Mouse (Mus musculus) MEL (cell line): ENCODE data around the gene Itga8. TPM values are rescaled to one million over a fixed set of nuclear protein-coding genes. Genes with fewer than 3 reads are reported as not detected.

ENCODE experiments used
- DNase-seq: peaks from one replicate; pipeline ENCODE4 v3.0.0; 2011; ENCODE audit warnings: low read depth, low spot score
- H3K27ac ChIP-seq: 2 replicates; pipeline ENCODE4 v1.5.1; 2012; ENCODE audit warnings: low read depth, mild to moderate bottlenecking, control low read depth, low read length, moderate library complexity; ENCODE audit not compliant: control insufficient read depth
- H3K27me3 ChIP-seq, 2 experiments: fragments of 150-350 bp in 1 of 2; sonication (generic) in 1 of 2; 2 replicates each; pipeline ENCODE4 v1.6.1; 2012; ENCODE audit warnings: low read length in 2 of 2, mild to moderate bottlenecking in 2 of 2, improper control_type of control experiment in 1 of 2, moderate library complexity in 1 of 2; ENCODE audit not compliant: insufficient read depth in 2 of 2, control insufficient read depth in 1 of 2
- H3K36me3 ChIP-seq, 2 experiments: 2 replicates each; pipeline ENCODE4 v1.6.1; 2012 to 2014; ENCODE audit warnings: low read length in 2 of 2, improper control_type of control experiment in 1 of 2, inconsistent platforms in 1 of 2, mild to moderate bottlenecking in 1 of 2; ENCODE audit not compliant: insufficient read depth in 2 of 2, control insufficient read depth in 1 of 2
- H3K4me1 ChIP-seq, 2 experiments: fragments of 150-350 bp in 1 of 2; sonication (generic) in 1 of 2; 2 replicates each; pipeline ENCODE4 v1.6.1; 2012; ENCODE audit warnings: low read length in 2 of 2, improper control_type of control experiment in 1 of 2, mild to moderate bottlenecking in 1 of 2; ENCODE audit not compliant: insufficient read depth in 2 of 2, control insufficient read depth in 1 of 2
- H3K4me3 ChIP-seq, 2 experiments: fragments of 150-350 bp in 1 of 2; sonication (generic) in 1 of 2; 2 replicates each; pipeline ENCODE4 v1.5.1; 2012; ENCODE audit warnings: low read depth in 2 of 2, low read length in 2 of 2, mild to moderate bottlenecking in 2 of 2, moderate library complexity in 2 of 2, control low read depth in 1 of 2, improper control_type of control experiment in 1 of 2; ENCODE audit not compliant: control insufficient read depth in 1 of 2, insufficient read depth in 1 of 2
- H3K79me2 ChIP-seq: 2 replicates; pipeline ENCODE4 v1.6.1; 2012; ENCODE audit warnings: mild to moderate bottlenecking, low read length, moderate library complexity; ENCODE audit not compliant: control insufficient read depth, poor library complexity, insufficient read depth
- H3K9ac ChIP-seq: 2 replicates; pipeline ENCODE4 v1.6.1; 2012; ENCODE audit warnings: low read depth, mild to moderate bottlenecking, control low read depth, low read length, moderate library complexity; ENCODE audit not compliant: control insufficient read depth, poor library complexity, severe bottlenecking
- H3K9me3 ChIP-seq: fragments of 150-350 bp; sonication (generic); replicated peaks from 2 replicates; pipeline ENCODE4 v1.6.1; 2012; ENCODE audit warnings: mild to moderate bottlenecking, low read length, improper control_type of control experiment, moderate library complexity; ENCODE audit not compliant: insufficient read depth
- CHD1 ChIP-seq: IDR thresholded peaks from 2 replicates; pipeline ENCODE4 v1.6.1; 2012; ENCODE audit warnings: low read depth, mild to moderate bottlenecking, inconsistent platforms, low read length, improper control_type of control experiment
- CHD2 ChIP-seq: IDR thresholded peaks from 2 replicates; pipeline ENCODE4 v1.6.1; 2011; ENCODE audit warnings: low read length, improper control_type of control experiment
- ETS1 ChIP-seq: IDR thresholded peaks from 2 replicates; pipeline ENCODE4 v1.6.1; 2012; ENCODE audit warnings: low read depth, mild to moderate bottlenecking, inconsistent platforms, low read length, improper control_type of control experiment, moderate library complexity
- GATA1 ChIP-seq: IDR thresholded peaks from 2 replicates; pipeline ENCODE4 v1.6.1; 2011; ENCODE audit warnings: low read depth, low read length, improper control_type of control experiment
- KAT2A ChIP-seq: conservative IDR thresholded peaks from 2 replicates; pipeline ENCODE4 v1.6.1; 2012; ENCODE audit warnings: low read depth, low read length, improper control_type of control experiment, inconsistent platforms
- MAFK ChIP-seq: IDR thresholded peaks from 2 replicates; pipeline ENCODE4 v1.6.1; 2011; ENCODE audit warnings: low read depth, mild to moderate bottlenecking, low read length, improper control_type of control experiment, borderline replicate concordance
- MAX ChIP-seq: IDR thresholded peaks from 2 replicates; pipeline ENCODE4 v1.6.1; 2011; ENCODE audit warnings: low read length, improper control_type of control experiment
- MAZ ChIP-seq: IDR thresholded peaks from 2 replicates; pipeline ENCODE4 v1.6.1; 2012; ENCODE audit warnings: low read depth, mild to moderate bottlenecking, inconsistent platforms, low read length, improper control_type of control experiment
- MXI1 ChIP-seq: IDR thresholded peaks from 2 replicates; pipeline ENCODE4 v1.6.1; 2011; ENCODE audit warnings: mild to moderate bottlenecking, low read depth, low read length, improper control_type of control experiment
- MYC ChIP-seq: IDR thresholded peaks from 2 replicates; pipeline ENCODE4 v1.6.1; 2011; ENCODE audit warnings: low read depth, mild to moderate bottlenecking, low read length, improper control_type of control experiment, moderate library complexity
- NRF1 ChIP-seq: IDR thresholded peaks from 2 replicates; pipeline ENCODE4 v1.6.1; 2014; ENCODE audit warnings: low read depth, mild to moderate bottlenecking, inconsistent platforms, low read length, improper control_type of control experiment, moderate library complexity; ENCODE audit not compliant: poor library complexity, insufficient read depth, severe bottlenecking
- POLR2AphosphoS2 ChIP-seq: IDR thresholded peaks from 2 replicates; pipeline ENCODE4 v1.6.1; 2011; ENCODE audit warnings: low read length, improper control_type of control experiment
- POLR2AphosphoS5 ChIP-seq: IDR thresholded peaks from 2 replicates; pipeline ENCODE4 v1.6.1; 2012; ENCODE audit warnings: low read depth, borderline replicate concordance, mild to moderate bottlenecking, inconsistent platforms, low read length, moderate library complexity, mixed read lengths
- SMC3 ChIP-seq: IDR thresholded peaks from 2 replicates; pipeline ENCODE4 v1.6.1; 2011; ENCODE audit warnings: low read depth, low read length, improper control_type of control experiment
- TAL1 ChIP-seq: IDR thresholded peaks from 2 replicates; pipeline ENCODE4 v1.6.1; 2012; ENCODE audit warnings: mild to moderate bottlenecking, inconsistent platforms, low read length, moderate library complexity, mixed read lengths
- TBP ChIP-seq: IDR thresholded peaks from 2 replicates; pipeline ENCODE4 v1.8.0; 2011; ENCODE audit warnings: low read depth, low read length, improper control_type of control experiment
- TCF12 ChIP-seq: IDR thresholded peaks from 2 replicates; pipeline ENCODE4 v1.6.1; 2014; ENCODE audit warnings: low read depth, mild to moderate bottlenecking, inconsistent platforms, low read length, improper control_type of control experiment, moderate library complexity
- UBTF ChIP-seq: IDR thresholded peaks from 2 replicates; pipeline ENCODE4 v1.6.1; 2012; ENCODE audit warnings: low read depth, mild to moderate bottlenecking, inconsistent platforms, low read length, improper control_type of control experiment, moderate library complexity, borderline replicate concordance; ENCODE audit not compliant: insufficient read depth
- USF2 ChIP-seq, 2 experiments: IDR thresholded peaks; 2 replicates each; pipeline ENCODE4 v1.6.1; 2011 to 2012; ENCODE audit warnings: improper control_type of control experiment in 2 of 2, low read length in 2 of 2, borderline replicate concordance in 1 of 2, inconsistent platforms in 1 of 2, low read depth in 1 of 2, mild to moderate bottlenecking in 1 of 2; ENCODE audit not compliant: insufficient read depth in 1 of 2
- polyA plus RNA-seq, 2 experiments: library from polyadenylated mRNA; stranded (reverse) in 1 of 2; unstranded in 1 of 2; fragments of >175 nt in 1 of 2; fragments of >200 nt in 1 of 2; gene quantifications; 2 replicates each; pipeline versions ENCODE4 v1.2.1 to v1.2.4; 2012; ENCODE audit warnings: low replicate concordance in 2 of 2, low read depth in 1 of 2; ENCODE audit not compliant: insufficient read length in 2 of 2, insufficient read depth in 1 of 2, missing spikeins in 1 of 2
- total RNA-seq: library from RNA; depleted of rRNA; stranded (reverse); fragments of 300-350 nt; gene quantifications from 2 replicates; pipeline ENCODE4 v1.2.3, GENCODE M21; 2012

Gene Itga8
- total and polyA plus RNA-seq, 3 experiments: not detected

DNA sequence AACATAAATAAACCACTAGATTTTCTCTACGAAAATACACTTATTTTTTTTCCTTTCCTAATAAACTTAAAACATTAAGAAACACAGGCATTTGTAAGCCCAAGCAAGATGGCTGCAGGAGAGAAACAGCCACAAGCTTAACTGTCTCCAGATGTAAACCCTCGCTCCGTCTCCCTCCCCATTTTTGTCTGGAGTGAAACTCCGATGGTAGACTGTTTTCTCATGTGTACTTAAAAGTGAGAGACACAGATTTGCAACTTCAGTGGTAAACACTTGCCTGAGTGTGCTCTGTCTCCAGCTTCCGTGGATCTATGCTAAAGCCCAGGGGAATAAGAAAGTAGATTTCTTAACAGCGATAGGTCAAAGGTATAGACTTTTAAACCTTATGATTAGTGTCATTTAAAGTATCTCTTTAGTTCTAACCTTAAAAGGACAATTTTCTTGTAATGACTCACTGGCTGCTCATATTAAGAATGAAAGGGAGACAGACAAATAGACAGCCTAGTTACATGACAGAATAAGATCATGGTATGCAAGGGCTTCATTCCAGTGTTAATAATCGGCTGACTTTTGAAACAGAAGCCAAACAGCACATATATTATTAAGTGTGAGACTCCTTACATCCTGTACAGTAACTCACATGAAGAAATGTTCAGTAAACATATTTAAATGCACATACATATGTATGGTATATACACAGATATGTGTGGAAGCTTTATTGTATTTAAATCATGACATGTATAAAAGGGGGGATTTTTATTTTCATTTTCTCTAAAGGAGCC, 209.3 kb downstream of the Itga8 start:
- Histone ChIP-seq H3K4me3 (no peak overlapping the region), H3K9ac (no peak overlapping the region), H3K27me3 (no peaks in the 10 kb centered on the region; a peak in 1 of 4 replicates), H3K79me2 (no peaks in the 10 kb centered on the region), H3K4me1 (no peaks in the 10 kb centered on the region), H3K27ac (no peak overlapping the region), H3K36me3 (no peaks in the 10 kb centered on the region)
- DNase-seq: no peak
- no peak for TF ChIP-seq TAL1
- no peak for TF ChIP-seq MAX
- no peak for TF ChIP-seq MAZ
- no peak for TF ChIP-seq USF2 (IDR thresholded peaks at IDR 0.05; ENCODE audit: borderline replicate concordance in 1 of 2, insufficient read depth in 1 of 2, low read depth in 1 of 2, low read length in 2 of 2)
- TF ChIP-seq GATA1: no peak
- no peak for TF ChIP-seq SMC3
- TF ChIP-seq CHD2: no peak
- TF ChIP-seq POLR2AphosphoS2: no peak
- no peak for TF ChIP-seq TCF12
- TF ChIP-seq POLR2AphosphoS5: no peak
- no peak for TF ChIP-seq ETS1
- TF ChIP-seq KAT2A: no peak
- no peak for TF ChIP-seq NRF1
- TF ChIP-seq MYC: no peak
- no peak for TF ChIP-seq MAFK
- TF ChIP-seq UBTF: no peak
- no peak for TF ChIP-seq CHD1
- no peak for TF ChIP-seq TBP
- TF ChIP-seq, all 39 proteins: peak for 0
- H3K9me3 ChIP-seq: no peaks in the 10 kb centered on the region

DNA sequence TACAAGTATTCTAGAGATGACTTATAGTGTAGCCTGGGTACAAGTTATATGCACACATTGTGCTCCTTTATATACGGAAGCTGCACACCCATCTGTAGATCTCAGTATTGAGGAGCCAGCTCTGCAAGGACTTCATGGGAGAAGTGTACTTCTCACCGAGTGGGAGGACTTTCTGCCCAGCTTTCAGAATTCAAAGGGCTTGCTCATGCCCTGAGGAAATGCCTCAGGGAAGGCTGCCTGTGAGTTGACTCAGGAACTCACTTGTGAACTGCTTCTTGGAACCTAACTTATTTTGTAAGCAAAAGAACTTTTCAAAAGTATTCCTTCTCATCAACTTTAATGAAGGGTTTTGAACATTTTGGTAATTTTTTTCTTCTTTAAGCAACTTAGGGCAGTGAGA, 210.7 kb downstream of the Itga8 start:
- H3K4me3 ChIP-seq: no peak overlapping the region
- H3K36me3 ChIP-seq: no peaks in the 10 kb centered on the region
- H3K79me2 ChIP-seq: no peaks in the 10 kb centered on the region
- no peaks in the 10 kb centered on the region for H3K9me3 ChIP-seq
- no peaks in the 10 kb centered on the region; a peak in 1 of 4 replicates for H3K27me3 ChIP-seq
- no peak overlapping the region for H3K9ac ChIP-seq
- DNase-seq: no peak
- H3K27ac ChIP-seq: no peak overlapping the region
- H3K4me1 ChIP-seq: no peaks in the 10 kb centered on the region
- no peak for TF ChIP-seq MXI1
